Mouse (Mus musculus): ENCODE measurements at regions not wholly inside any gene's neighbourhood (a gene's known extent, or its start where the extent isn't known, plus 50 kb on each side); places are given as distances from the start of the nearest gene placed in this dataset.

- no peak overlapping the region for H3K9ac ChIP-seq (ENCODE audit: low read depth, low read length)
- no peaks in the 10 kb centered on the region for H3K27me3 ChIP-seq (ENCODE audit: control insufficient read depth, insufficient read depth, low read depth, low read length)
- no peaks in the 10 kb centered on the region for H3K36me3 ChIP-seq (ENCODE audit: control insufficient read depth, insufficient read depth, low read length)
- 0 out of 2 replicates have a peak overlapping the region, but pooled peaks have one; percentile 2 for H3K4me2 ChIP-seq (ENCODE audit: low read length)
- WGBS, result 25% methylated on average over 9 of the region's 9 CpGs
- peaks cover 11% of the 10 kb centered on the region for H3K4me1 ChIP-seq (ENCODE audit: control insufficient read depth, insufficient read depth, low read length)
- H3K9me3 ChIP-seq (replicated peaks; ENCODE audit: control insufficient read depth, low read length, poor library complexity, severe bottlenecking), result no peaks in the 10 kb centered on the region
- peak overlapping the region; percentile 71 for H3K27ac ChIP-seq (ENCODE audit: low read length)
- no peak overlapping the region for H3K4me3 ChIP-seq (ENCODE audit: low read depth, low read length)
- ATAC-seq, result peak; percentile 70; the same call in 1 of the 2 replicates
Observed at GRCm38 (mm10) chr9:58421702-58422392, 51.6 kb upstream of the Tbc1d21 start.

- Histone ChIP-seq H3K27ac (ENCODE audit: low read length) (no peak overlapping the region), H3K4me3 (ENCODE audit: low read depth, low read length) (no peak overlapping the region), H3K4me2 (ENCODE audit: low read length) (no peak overlapping the region), H3K9me3 (replicated peaks; ENCODE audit: control insufficient read depth, low read length, poor library complexity, severe bottlenecking) (no peaks in the 10 kb centered on the region), H3K9ac (ENCODE audit: low read depth, low read length) (no peak overlapping the region), H3K36me3 (ENCODE audit: control insufficient read depth, insufficient read depth, low read length) (no peaks in the 10 kb centered on the region), H3K4me1 (ENCODE audit: control insufficient read depth, insufficient read depth, low read length) (no peaks in the 10 kb centered on the region), H3K27me3 (ENCODE audit: control insufficient read depth, insufficient read depth, low read depth, low read length) (no peaks in the 10 kb centered on the region)
- WGBS, result 87% methylated on average over 7 of the region's 7 CpGs
- no peak for ATAC-seq
Observed at GRCm38 (mm10) chr9:58428795-58429194, 58.5 kb upstream of the Tbc1d21 start.

GRCm38 (mm10) chr9:58430772-58431171 is 57.6 kb upstream of the Insyn1 start:
- Histone ChIP-seq H3K4me1 (ENCODE audit: control insufficient read depth, insufficient read depth, low read length) (no peaks in the 10 kb centered on the region), H3K36me3 (ENCODE audit: control insufficient read depth, insufficient read depth, low read length) (no peaks in the 10 kb centered on the region), H3K9me3 (replicated peaks; ENCODE audit: control insufficient read depth, low read length, poor library complexity, severe bottlenecking) (no peaks in the 10 kb centered on the region), H3K4me3 (ENCODE audit: low read depth, low read length) (no peak overlapping the region), H3K27ac (ENCODE audit: low read length) (no peak overlapping the region), H3K27me3 (ENCODE audit: control insufficient read depth, insufficient read depth, low read depth, low read length) (no peaks in the 10 kb centered on the region), H3K9ac (ENCODE audit: low read depth, low read length) (no peak overlapping the region), H3K4me2 (ENCODE audit: low read length) (no peak overlapping the region)
- WGBS, result 94% methylated on average over 4 of the region's 4 CpGs
- ATAC-seq, result no peak

- no peak for ATAC-seq
Observed at GRCm38 (mm10) chr9:58432793-58433370, 55.5 kb upstream of the Insyn1 start.

DNA sequence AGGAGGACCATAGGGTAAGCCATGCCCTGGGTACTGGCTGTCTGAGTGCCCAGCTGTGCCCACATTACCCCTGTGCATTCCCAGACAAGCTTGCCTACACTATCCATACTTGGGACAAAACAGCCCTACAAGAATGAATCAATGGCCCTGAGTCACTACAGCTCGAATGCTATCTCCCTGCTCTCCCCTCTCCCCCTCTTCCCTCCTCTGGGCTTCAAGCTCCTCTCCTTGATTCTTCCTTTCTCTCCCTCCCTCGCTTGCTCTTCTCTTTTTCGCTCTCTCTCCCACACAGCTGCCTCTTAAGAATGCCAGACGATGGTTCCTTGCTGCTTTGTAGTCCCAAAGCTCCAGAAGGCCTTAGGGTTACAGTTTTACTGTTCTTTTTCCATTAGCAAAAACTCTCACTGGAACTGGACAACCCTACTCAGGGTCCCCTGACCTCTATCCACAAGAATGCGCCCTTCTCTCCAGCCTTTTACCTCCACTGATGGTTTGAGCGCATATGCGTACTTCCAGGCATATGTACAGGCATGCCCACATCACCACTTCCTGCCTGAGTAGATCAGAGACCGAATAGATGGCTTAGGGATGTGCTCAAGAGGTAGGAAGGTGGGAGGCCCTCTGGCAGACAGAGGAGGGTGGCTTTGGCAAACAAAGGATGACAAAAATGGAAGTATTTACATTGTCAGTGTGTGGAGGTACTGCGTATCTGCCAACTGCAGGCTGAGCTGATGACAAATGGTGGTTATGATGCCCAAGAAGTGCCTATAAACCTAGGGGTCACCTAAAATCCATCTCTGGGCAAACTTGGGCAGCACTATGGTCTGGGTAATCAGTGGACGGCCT is 51.9 kb upstream of the Insyn1 start:
- H3K4me2 ChIP-seq (ENCODE audit: low read length), result no peak overlapping the region

More at GRCm38 (mm10) chr9:58432793-58433370, 55.5 kb upstream of the Insyn1 start:
- H3K36me3 ChIP-seq (ENCODE audit: control insufficient read depth, insufficient read depth, low read length), result no peaks in the 10 kb centered on the region
- H3K9me3 ChIP-seq (replicated peaks; ENCODE audit: control insufficient read depth, low read length, poor library complexity, severe bottlenecking), result no peaks in the 10 kb centered on the region
- no peak overlapping the region for H3K4me3 ChIP-seq (ENCODE audit: low read depth, low read length)
- H3K27me3 ChIP-seq (ENCODE audit: control insufficient read depth, insufficient read depth, low read depth, low read length), result no peaks in the 10 kb centered on the region
- H3K4me1 ChIP-seq (ENCODE audit: control insufficient read depth, insufficient read depth, low read length), result peaks cover 6% of the 10 kb centered on the region; the same call in 1 of the 2 replicates
- 71% methylated on average over 5 of the region's 5 CpGs for WGBS
- H3K9ac ChIP-seq (ENCODE audit: low read depth, low read length), result no peak overlapping the region
- H3K4me2 ChIP-seq (ENCODE audit: low read length), result no peak overlapping the region
- no peak overlapping the region for H3K27ac ChIP-seq (ENCODE audit: low read length)

GRCm38 (mm10) chr9:58437541-58437940 is 50.9 kb upstream of the Insyn1 start:
- H3K4me1 ChIP-seq (ENCODE audit: control insufficient read depth, insufficient read depth, low read length), result peaks cover 28% of the 10 kb centered on the region
- WGBS, result 54% methylated on average over 11 of the region's 11 CpGs

More for the DNA sequence above, 51.9 kb upstream of the Insyn1 start:
- no peaks in the 10 kb centered on the region for H3K9me3 ChIP-seq (replicated peaks; ENCODE audit: control insufficient read depth, low read length, poor library complexity, severe bottlenecking)
- H3K27me3 ChIP-seq (ENCODE audit: control insufficient read depth, insufficient read depth, low read depth, low read length), result no peaks in the 10 kb centered on the region
- H3K4me3 ChIP-seq (ENCODE audit: low read depth, low read length), result no peak overlapping the region
- H3K36me3 ChIP-seq (ENCODE audit: control insufficient read depth, insufficient read depth, low read length), result no peaks in the 10 kb centered on the region
- WGBS, result 75% methylated on average over 10 of the region's 10 CpGs
- H3K4me1 ChIP-seq (ENCODE audit: control insufficient read depth, insufficient read depth, low read length), result peaks cover 23% of the 10 kb centered on the region
- 0 out of 2 replicates have a peak overlapping the region, but pooled peaks have one; percentile 10 for H3K27ac ChIP-seq (ENCODE audit: low read length)
- ATAC-seq, result no peak
- no peak overlapping the region for H3K9ac ChIP-seq (ENCODE audit: low read depth, low read length)

DNA sequence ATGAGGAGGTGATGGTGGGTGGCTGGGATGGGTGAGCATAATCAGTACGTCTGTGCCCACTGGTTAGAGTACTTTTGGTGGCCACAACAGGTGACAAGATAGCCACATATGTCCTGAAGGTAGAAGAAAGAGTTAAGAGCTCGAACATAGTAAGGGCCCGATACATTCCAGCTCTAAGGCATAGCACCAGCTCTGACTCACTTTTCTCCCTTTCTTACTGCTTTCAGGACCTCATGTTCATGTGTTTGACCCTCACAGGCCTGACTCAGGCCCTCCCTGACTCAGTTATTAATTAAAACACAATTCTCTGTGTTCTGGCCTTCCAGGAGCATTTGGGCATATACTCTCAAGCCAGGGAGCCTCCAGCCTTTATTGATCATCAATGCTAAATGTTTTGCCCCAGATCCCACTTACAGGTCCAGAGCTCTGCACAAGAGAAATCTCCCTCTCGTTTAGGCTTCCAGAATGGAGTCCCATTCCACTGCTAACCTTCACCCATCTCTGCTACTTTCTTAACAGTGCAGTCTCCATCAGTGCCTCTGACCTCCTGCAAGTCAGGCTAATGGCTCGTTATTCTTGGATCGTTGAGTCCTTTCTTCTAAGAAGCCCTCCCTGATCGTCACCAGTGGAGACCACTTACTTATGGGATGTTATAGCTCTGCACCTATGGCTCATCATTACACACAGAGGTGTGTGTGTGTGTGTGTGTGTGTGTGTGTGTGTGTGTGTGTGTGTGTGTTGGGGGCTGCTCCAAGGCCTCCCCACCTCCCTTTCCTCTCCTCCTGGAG is 50.1 kb upstream of the Insyn1 start:
- no peaks in the 10 kb centered on the region for H3K9me3 ChIP-seq (replicated peaks; ENCODE audit: control insufficient read depth, low read length, poor library complexity, severe bottlenecking)
- H3K4me1 ChIP-seq (ENCODE audit: control insufficient read depth, insufficient read depth, low read length), result peaks cover 28% of the 10 kb centered on the region
- H3K36me3 ChIP-seq (ENCODE audit: control insufficient read depth, insufficient read depth, low read length), result no peaks in the 10 kb centered on the region
- H3K4me3 ChIP-seq (ENCODE audit: low read depth, low read length), result no peak overlapping the region
- WGBS, result 65% methylated on average over 7 of the region's 7 CpGs
- no peak overlapping the region; the same call in 1 of the 2 replicates for H3K9ac ChIP-seq (ENCODE audit: low read depth, low read length)
- no peak for ATAC-seq
- peak overlapping the region; percentile 72 for H3K27ac ChIP-seq (ENCODE audit: low read length)
- no peaks in the 10 kb centered on the region for H3K27me3 ChIP-seq (ENCODE audit: control insufficient read depth, insufficient read depth, low read depth, low read length)
- no peak overlapping the region for H3K4me2 ChIP-seq (ENCODE audit: low read length)

More at GRCm38 (mm10) chr9:58437541-58437940, 50.9 kb upstream of the Insyn1 start:
- peak overlapping the region; percentile 50 for H3K27ac ChIP-seq (ENCODE audit: low read length)
- H3K4me2 ChIP-seq (ENCODE audit: low read length), result no peak overlapping the region
- no peaks in the 10 kb centered on the region for H3K27me3 ChIP-seq (ENCODE audit: control insufficient read depth, insufficient read depth, low read depth, low read length)
- ATAC-seq, result no peak
- no peaks in the 10 kb centered on the region for H3K36me3 ChIP-seq (ENCODE audit: control insufficient read depth, insufficient read depth, low read length)
- H3K9ac ChIP-seq (ENCODE audit: low read depth, low read length), result no peak overlapping the region
- no peak overlapping the region for H3K4me3 ChIP-seq (ENCODE audit: low read depth, low read length)
- no peaks in the 10 kb centered on the region for H3K9me3 ChIP-seq (replicated peaks; ENCODE audit: control insufficient read depth, low read length, poor library complexity, severe bottlenecking)

Measured in midbrain, embryonic 16.5 days (tissue).